Mouse (Mus musculus) stomach, embryonic 14.5 days (tissue): Measurements from ENCODE around the gene Igsf23. TPM values are rescaled to one million over a fixed set of nuclear protein-coding genes. Genes with fewer than 3 reads are reported as not detected.

Experiments
- ATAC-seq: fragments of 200-750 bp; cut with Nextera tagmentation; 2 replicates; pipeline ENCODE4 v1.8.0; 2017; ENCODE audit warnings: low read depth, moderate TSS enrichment; ENCODE audit not compliant: insufficient number of reproducible peaks, insufficient read depth, low FRiP score
- H3K27ac ChIP-seq: fragments of 300-500 bp; sonication (generic); 2 replicates; pipeline ENCODE4 v1.5.1; 2014; ENCODE audit warnings: mild to moderate bottlenecking, low read length, moderate library complexity, mixed read lengths
- H3K27me3 ChIP-seq: fragments of 300-500 bp; sonication (generic); 2 replicates; pipeline ENCODE4 v1.6.1; 2014; ENCODE audit warnings: low read length, control low read depth, mixed read lengths; ENCODE audit not compliant: control insufficient read depth, insufficient read depth
- H3K36me3 ChIP-seq: fragments of 300-500 bp; sonication (generic); 2 replicates; pipeline ENCODE4 v1.6.1; 2014; ENCODE audit warnings: mild to moderate bottlenecking, control low read depth, low read length, moderate library complexity, mixed read lengths; ENCODE audit not compliant: control insufficient read depth, insufficient read depth
- H3K4me1 ChIP-seq: fragments of 300-500 bp; sonication (generic); 2 replicates; pipeline ENCODE4 v1.6.1; 2014; ENCODE audit warnings: low read length, control low read depth, mixed read lengths; ENCODE audit not compliant: control insufficient read depth, insufficient read depth
- H3K4me2 ChIP-seq: fragments of 300-500 bp; sonication (generic); replicated peaks from 2 replicates; pipeline ENCODE4 v1.6.1; 2014; ENCODE audit warnings: low read depth, low read length, control low read depth
- H3K4me3 ChIP-seq: fragments of 300-500 bp; sonication (generic); 2 replicates; pipeline ENCODE4 v1.5.1; 2014; ENCODE audit warnings: low read depth, low read length, control low read depth
- H3K9ac ChIP-seq: fragments of 300-500 bp; sonication (generic); replicated peaks from 2 replicates; pipeline ENCODE4 v1.6.1; 2014; ENCODE audit warnings: low read depth, mild to moderate bottlenecking, control low read depth, low read length, moderate library complexity, mixed read lengths
- H3K9me3 ChIP-seq: fragments of 300-500 bp; sonication (generic); 2 replicates; pipeline ENCODE4 v1.6.1; 2016; ENCODE audit warnings: low read depth, low read length, control low read depth; ENCODE audit not compliant: control insufficient read depth
- WGBS: fragments of 180-500 bp; shearing (Covaris S2); extraction: QIAGEN DNeasy Blood & Tissue Kit; methylation state at CpG from one replicate; pipeline ENCODE4 v1.1.7; 2014; 5-methylcytosine and 5-hydroxymethylcytosine counted together
- polyA plus RNA-seq: library from polyadenylated mRNA; unstranded; fragments of >200 nt; fragmentation: Nextera tagmentation; extraction: Ambion mirVana; gene quantifications from 2 replicates; pipeline ENCODE4 v1.2.1, GENCODE M21; 2014

The Igsf23 gene
- polyA plus RNA-seq, 1 experiment from 2014 or later = 0.71 TPM

DNA sequence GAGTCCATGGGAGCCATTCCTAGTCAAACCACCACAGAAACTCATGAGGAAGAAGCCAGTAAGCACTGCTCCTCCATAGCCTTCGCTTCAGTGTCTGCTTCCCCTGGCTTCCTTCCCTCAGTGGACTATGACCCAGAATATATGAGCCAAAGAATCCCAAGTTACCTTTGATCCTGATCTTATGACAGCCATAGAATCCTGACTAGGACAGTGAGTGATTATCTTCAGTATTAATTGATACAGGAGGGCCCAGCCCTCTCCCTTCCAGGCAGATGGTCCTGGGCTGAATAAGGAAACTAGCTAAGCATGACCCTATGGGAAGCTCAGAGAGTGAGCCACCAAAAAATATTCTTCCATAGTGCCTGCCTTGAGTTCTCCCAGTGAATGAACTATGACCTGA, 11.9 kb upstream of the Igsf23 start:
- Histone ChIP-seq H3K36me3 (no peaks in the 10 kb centered on the region), H3K27me3 (no peaks in the 10 kb centered on the region), H3K4me3 (no peak overlapping the region), H3K27ac (no peak overlapping the region), H3K9ac (no peak overlapping the region), H3K4me1 (no peaks in the 10 kb centered on the region), H3K4me2 (no peak overlapping the region), H3K9me3 (no peaks in the 10 kb centered on the region)
- whole genome bisulfite sequencing = 75% methylated on average over 1 of the region's 1 CpGs
- ATAC-seq = no peak

DNA sequence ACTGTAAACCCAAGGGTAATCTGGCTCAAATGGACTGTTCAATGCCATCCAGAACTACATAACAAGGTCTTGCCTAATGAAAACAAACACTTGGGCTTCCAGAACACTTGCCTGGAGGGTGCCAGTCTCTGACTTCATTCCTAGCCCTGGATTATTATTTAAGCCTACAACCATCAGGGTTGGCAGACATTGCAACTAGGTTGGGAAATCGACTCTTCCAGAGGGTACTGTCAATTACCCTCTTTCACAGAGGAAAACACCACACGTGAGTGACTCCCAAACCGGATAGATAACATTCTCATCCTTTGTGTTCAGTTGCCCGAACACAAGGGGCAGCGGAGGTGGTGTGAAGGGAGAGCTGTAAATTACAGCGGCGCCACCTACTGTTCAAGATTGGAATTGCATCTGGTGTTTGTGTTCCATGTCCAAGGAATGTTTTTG, 5.8 kb upstream of the Igsf23 start:
- no peak; the same call in 1 of the 2 replicates for ATAC-seq
- Histone ChIP-seq H3K4me2 (no peak overlapping the region), H3K27ac (no peak overlapping the region), H3K9ac (no peak overlapping the region), H3K36me3 (no peaks in the 10 kb centered on the region), H3K9me3 (no peaks in the 10 kb centered on the region), H3K4me1 (no peaks in the 10 kb centered on the region), H3K27me3 (no peaks in the 10 kb centered on the region), H3K4me3 (no peak overlapping the region)
- WGBS = 3% methylated on average over 7 of the region's 7 CpGs

DNA sequence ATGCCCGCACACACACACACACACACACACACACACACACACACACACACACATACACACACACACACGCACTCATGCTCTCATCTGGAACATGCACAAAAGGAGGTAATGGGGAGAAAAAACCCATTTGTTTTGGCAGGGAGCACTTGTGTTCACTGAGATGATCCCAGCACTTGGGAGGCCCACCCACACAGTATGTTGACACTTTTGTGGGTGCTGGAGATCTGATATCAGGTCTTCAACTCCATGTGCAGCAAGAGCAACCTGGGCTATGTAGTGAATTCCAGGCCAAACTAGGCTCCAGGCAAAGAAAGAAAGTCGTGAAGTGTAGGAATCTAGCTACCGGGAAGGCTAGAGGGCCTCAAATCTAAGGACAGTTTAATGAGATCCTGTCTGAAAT, 5.3 kb upstream of the Igsf23 start:
- no peak for ATAC-seq
- Histone ChIP-seq H3K4me3 (no peak overlapping the region), H3K36me3 (no peaks in the 10 kb centered on the region), H3K9me3 (no peaks in the 10 kb centered on the region), H3K27me3 (no peaks in the 10 kb centered on the region), H3K4me1 (no peaks in the 10 kb centered on the region), H3K9ac (no peak overlapping the region), H3K27ac (no peak overlapping the region), H3K4me2 (no peak overlapping the region)
- 62% methylated on average over 4 of the region's 4 CpGs for WGBS

DNA sequence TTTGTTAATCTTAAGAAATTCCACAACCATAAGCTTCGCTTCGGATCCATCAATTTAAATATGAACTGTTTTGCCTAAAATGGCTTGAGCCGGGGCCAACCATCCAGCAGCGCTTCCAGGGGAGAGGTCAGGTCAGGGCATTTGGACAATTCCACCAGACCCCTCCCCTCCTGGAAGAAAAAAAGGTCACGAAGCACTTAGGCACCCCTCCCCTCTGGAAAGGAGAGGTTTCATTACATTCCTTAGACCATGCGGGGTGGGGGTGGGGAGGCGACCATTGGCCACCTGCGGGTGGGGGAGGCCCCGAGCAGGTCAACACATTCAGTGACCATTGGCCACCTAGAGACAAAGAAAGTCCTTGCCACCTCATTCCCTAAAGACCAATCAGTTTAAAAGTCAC, 2.5 kb upstream of the Igsf23 start:
- no peak overlapping the region for H3K27ac ChIP-seq
- H3K36me3 ChIP-seq = no peaks in the 10 kb centered on the region
- 31% methylated on average over 9 of the region's 9 CpGs for WGBS
- H3K4me2 ChIP-seq = no peak overlapping the region
- no peak overlapping the region for H3K9ac ChIP-seq
- H3K27me3 ChIP-seq = no peaks in the 10 kb centered on the region
- no peaks in the 10 kb centered on the region for H3K9me3 ChIP-seq
- no peaks in the 10 kb centered on the region for H3K4me1 ChIP-seq
- no peak overlapping the region for H3K4me3 ChIP-seq
- ATAC-seq = no peak

DNA sequence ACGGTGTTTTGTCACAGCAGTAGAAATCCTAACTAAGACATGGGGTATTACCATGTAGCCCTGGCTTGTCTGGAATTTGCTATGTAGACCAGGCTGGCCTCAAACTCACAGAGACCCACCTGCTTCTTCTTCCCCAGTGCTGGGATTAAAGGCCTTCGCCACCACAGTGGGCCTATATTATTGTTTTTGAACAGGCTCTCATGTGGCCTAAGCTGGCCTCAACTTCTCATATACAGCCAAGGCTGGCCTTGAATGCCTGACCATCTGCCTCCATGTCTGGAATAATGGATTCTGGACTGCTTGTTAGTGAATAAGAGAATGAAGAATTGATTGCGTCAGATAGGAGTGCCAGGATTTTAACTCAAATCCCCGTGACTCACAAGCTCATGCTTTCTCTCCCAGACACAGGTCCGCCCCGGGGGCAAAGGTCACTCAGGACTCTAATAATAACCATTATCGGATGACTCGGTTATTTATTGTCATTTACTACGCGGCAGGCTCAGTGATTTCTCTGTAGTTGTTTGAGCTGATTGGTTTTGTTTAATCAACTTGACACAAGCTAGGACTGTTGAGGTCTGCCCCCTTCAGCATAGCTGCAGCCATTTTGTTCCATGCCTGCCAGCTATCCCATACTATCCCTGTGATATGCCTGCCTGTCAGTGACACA, 1.9 kb upstream of the Igsf23 start:
- H3K9ac ChIP-seq = no peak overlapping the region
- H3K9me3 ChIP-seq = no peaks in the 10 kb centered on the region
- H3K27ac ChIP-seq = no peak overlapping the region
- H3K4me1 ChIP-seq = no peaks in the 10 kb centered on the region
- no peaks in the 10 kb centered on the region for H3K27me3 ChIP-seq
- H3K36me3 ChIP-seq = no peaks in the 10 kb centered on the region
- 58% methylated on average over 10 of the region's 10 CpGs for WGBS
- ATAC-seq = peak; percentile 42; the same call in 1 of the 2 replicates
- H3K4me3 ChIP-seq = no peak overlapping the region
- H3K4me2 ChIP-seq = no peak overlapping the region

DNA sequence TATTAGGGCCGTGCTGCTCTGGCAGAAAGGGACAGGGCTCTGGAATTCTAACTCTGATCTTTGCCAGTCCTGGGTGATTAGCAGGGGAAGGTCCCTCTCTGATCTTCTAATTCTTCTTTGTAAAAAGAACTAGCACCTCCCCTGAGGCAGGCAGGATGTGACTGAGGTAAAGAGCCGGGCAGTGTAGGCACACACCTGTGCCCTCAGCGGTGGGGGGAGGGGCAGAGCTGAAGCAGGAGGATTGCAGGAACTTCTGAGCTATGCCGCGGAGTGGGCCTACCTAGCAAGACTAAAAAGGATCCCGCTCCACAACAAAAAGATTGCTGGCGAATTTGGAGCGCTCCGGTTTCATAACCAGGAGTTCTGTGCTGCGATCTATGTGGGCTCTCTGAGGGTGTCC, 560 bp downstream of the Igsf23 start:
- H3K4me3 ChIP-seq = no peak overlapping the region
- no peak overlapping the region for H3K9ac ChIP-seq
- no peaks in the 10 kb centered on the region for H3K36me3 ChIP-seq
- 55% methylated on average over 10 of the region's 10 CpGs for WGBS
- H3K4me1 ChIP-seq = no peaks in the 10 kb centered on the region
- H3K27ac ChIP-seq = no peak overlapping the region
- no peaks in the 10 kb centered on the region for H3K9me3 ChIP-seq
- no peak for ATAC-seq
- no peak overlapping the region for H3K4me2 ChIP-seq
- no peaks in the 10 kb centered on the region for H3K27me3 ChIP-seq

DNA sequence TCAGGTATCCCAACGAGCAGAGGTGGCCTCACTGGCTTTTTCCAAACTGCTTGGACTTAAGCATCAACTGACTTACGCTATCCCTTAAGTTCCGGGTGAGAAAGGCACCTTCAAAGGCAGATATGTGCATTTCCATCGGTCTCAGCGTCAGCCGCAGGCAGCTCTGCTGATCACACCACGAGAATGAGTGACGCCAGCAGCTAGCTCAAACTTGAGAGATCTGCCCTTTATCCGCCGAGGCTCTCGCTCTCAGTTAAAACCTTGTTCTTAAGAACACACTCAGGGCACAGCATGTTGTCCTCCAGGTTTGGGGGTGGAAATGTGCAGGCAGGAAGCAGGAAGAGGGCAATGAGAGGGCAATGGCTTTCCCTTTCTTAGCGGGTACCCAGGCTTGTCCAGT, 1.6 kb downstream of the Igsf23 start:
- Histone ChIP-seq H3K4me3 (no peak overlapping the region), H3K27ac (no peak overlapping the region), H3K36me3 (no peaks in the 10 kb centered on the region), H3K9me3 (no peaks in the 10 kb centered on the region), H3K27me3 (no peaks in the 10 kb centered on the region), H3K4me2 (no peak overlapping the region), H3K9ac (no peak overlapping the region), H3K4me1 (no peaks in the 10 kb centered on the region)
- 74% methylated on average over 12 of the region's 12 CpGs for WGBS
- no peak for ATAC-seq

DNA sequence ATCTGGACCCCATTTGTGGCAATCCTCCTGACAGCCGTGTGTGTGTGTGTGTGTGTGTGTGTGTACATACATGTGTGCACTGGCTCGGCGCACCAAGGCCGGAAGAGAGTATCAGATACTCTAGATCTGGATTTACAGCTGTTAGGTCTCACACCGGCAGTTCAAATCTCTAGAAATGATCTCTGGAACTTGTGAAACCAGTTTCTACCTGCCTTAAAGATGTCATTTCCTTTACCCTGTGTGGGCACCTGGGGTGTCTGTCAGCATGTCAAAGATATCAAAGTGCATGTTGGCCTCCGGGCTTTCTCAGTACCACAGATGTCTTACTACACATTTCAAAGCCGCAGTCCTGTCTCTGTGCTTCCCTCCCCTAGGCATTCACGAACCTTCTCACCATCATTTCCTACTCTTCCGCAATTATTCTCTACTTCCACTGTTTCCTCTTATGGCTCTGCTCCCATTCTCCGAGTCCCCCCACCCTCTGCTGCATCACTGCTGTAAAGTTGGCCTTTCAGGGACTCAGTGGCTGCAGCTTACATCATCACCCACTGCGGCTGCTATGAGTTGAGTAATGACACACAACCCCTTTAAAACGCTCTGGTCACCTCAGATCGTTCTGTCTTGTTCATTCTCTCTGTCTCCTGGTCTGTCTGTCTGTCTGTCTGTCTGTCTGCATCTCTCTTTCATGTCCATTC, 4.6 kb downstream of the Igsf23 start:
- H3K9me3 ChIP-seq = no peaks in the 10 kb centered on the region
- no peak overlapping the region for H3K4me2 ChIP-seq
- H3K9ac ChIP-seq = no peak overlapping the region
- no peaks in the 10 kb centered on the region for H3K27me3 ChIP-seq
- H3K36me3 ChIP-seq = no peaks in the 10 kb centered on the region
- H3K4me3 ChIP-seq = no peak overlapping the region
- no peaks in the 10 kb centered on the region for H3K4me1 ChIP-seq
- ATAC-seq = no peak
- H3K27ac ChIP-seq = no peak overlapping the region
- WGBS = 77% methylated on average over 13 of the region's 13 CpGs
